Mouse (Mus musculus) layer of hippocampus, adult 9-10 months (tissue): ENCODE data around the gene Dap3.
"Not testable (repeated sequence)": the region's sequence is repeated elsewhere in the genome, so short reads cannot be mapped to it uniquely, and the experiment has no call there.

Experiments used
- DNase-seq: peaks from one replicate; pipeline ENCODE4 v3.0.0; 2022; ENCODE audit warnings: low spot score

Gene Dap3

GRCm38 (mm10) chr3:88950576-88951326, at the start of gene Dap3, which contains the start of gene Ash1l:
TSS of gene Dap3 (minus strand) at chr3:88951181.
TSS of gene Ash1l (plus strand) at chr3:88950622.
- DNase-seq = no peak

DNA sequence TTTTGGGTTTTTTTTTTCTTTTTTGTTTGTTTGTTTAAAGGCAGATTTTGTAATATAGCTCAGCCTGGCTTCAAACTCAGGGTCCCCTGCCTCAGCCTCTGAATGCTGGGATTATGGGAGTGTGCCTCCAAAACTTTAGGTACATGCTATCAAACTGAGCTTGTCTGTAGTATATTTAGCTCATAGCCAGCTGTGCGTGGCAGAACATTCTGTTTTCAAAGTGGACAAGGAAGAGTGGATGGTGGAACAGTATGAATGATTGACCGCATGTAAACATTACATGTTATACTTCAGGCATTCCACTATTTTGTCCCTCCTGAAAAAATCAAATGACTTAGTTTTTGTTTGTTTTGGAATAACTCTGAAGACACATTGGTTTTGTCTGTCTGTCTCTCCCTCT, 41.8 kb upstream of the Dap3 start:
- no peak for DNase-seq

- no peak for DNase-seq
These were observed 33.0 kb upstream of the Dap3 start for GRCm38 (mm10) chr3:88983921-88984381.

DNA sequence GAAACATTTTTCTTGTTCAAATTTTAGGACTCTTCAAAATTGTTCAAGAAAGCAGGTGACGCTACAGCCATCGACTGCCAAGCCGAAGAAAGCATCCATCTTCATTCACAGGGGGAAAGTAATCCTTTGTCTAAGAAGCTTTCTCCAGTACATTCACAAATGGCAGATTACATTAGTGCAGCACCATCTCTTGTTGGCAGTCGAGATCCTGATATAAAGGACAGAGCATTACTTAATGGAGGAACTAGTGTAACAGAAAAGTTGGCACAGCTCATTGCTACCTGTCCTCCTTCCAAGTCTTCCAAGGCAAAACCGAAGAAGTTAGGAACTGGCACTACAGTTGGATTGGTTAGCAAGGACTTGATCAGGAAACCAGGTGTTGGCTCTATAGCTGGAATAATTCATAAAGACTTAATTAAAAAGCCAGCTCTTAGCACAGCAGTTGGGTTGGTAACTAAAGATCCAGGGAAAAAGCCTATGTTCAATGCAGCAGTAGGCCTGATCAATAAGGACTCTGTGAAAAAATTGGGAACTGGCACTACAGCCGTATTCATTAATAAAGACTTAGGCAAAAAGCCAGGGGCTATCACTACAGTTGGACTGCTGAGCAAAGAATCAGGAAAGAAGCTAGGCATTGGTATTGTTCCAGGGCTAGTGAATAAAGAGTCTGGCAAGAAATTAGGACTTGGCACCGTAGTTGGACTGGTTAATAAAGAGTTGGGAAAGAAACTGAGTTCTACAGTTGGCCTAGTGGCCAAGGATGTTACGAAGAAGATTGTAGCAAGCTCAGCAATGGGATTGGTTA, 30.4 kb upstream of the Dap3 start:
- peak; percentile 7 for DNase-seq

DNA sequence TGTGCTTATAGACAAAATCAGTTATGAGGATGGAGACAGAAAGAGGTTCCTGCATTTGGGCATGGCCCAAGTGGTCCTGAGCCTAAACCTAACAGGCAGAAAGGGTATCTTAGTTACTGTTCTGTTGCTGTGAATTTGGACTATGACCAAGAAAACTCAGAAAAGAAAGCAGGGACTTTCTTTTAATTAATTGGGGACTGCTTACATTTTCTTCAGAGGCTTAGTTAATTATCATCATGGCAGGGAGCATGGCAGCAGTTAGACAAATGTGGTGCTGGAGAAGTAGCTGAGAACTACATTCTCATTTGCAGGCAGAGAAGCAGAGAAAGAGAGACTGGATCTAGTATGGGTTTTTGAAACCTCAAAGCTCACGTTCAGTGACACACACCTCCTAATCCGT, 24.0 kb upstream of the Dap3 start:
- no peak for DNase-seq

DNA sequence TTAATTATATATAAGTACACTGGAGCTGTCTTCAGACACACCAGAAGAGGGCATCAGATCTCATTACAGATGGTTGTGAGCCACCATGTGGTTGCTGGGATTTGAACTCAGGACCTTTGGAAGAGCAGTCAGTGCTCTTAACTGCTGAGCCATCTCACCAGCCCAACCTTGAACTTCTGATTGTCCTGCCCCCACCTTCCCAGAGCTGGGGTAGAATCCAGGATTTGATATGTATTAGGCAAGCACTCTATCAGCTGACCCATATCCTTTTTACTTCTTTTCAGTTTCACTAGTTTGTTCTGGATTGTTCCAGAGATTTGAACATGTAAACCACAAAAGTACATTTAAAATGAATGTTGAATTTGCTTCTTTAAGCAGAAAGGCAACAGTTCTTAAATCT, 12.2 kb upstream of the Dap3 start:
- DNase-seq = not testable (repeated sequence)

DNA sequence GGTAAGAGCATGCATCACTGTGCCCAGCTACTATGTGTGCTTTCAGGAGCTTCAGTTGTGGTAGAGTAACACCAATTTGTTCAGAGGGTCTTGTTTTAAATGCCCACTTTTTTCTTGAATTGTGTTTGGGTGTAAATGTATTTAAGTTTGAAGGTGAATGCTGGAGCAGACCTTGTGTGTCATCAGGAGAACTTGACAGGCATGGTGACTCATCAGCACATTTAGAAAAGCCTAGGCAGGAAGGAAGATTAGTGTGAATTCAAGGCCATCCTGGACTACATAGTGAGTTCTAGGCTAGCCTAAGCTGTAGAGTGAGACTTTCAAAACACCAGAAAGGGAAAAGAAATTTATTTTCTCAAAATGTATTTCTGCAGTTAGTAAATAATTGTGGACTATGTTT, 2.8 kb upstream of the Dap3 start:
- DNase-seq = no peak

GRCm38 (mm10) chr3:88953246-88953645, 2.3 kb upstream of the Dap3 start:
- DNase-seq = no peak

DNA sequence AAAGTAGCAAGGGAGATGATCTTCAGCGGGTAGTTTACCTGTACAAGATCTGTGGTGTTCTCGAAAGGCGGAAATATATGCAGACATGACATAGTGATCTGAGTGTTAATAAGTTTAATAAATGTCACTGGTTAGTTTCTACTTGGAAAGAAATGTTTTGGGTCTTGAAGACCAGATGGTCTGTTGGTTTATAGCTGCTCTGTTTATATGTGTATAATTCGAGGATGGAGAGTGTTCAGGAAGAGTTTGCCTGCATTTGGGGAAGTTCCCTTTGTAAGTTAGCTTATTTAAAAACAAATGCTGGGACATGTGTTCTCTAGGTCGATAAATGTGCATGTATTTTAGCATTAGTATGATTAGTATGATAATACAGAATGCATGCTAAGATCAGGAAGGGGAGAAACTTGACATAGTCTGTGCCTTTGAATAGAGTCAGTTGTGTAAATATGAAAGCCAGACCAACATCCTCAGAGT, 383 bp upstream of the Dap3 start:
- no peak for DNase-seq

GRCm38 (mm10) chr3:88949786-88950575, 1.0 kb downstream of the Dap3 start:
- no peak for DNase-seq

- DNase-seq = no peak
These were observed 6.9 kb downstream of the Dap3 start for GRCm38 (mm10) chr3:88944109-88944508.

GRCm38 (mm10) chr3:88942316-88942880, 8.6 kb downstream of the Dap3 start:
- DNase-seq = no peak

DNA sequence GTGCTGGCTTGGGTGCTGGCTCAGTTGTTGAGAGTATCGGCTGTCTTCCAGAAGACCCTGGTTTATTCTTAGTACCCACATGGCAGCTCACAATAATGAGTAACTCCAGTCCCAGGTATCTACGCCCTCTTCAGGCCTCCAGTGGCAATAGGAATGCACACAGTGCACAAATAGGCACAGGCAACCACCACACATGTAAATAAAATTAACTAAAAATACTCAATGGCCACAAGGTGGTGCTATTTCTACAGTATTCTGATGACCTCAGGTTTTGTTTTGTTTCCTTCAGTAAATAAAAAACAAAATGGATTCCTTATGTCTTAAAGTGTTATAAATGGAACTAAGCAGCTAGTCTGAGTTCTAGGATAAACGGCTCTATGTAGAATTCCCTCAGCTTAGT, 11.2 kb downstream of the Dap3 start:
- no peak for DNase-seq

GRCm38 (mm10) chr3:88939071-88939470, 11.9 kb downstream of the Dap3 start:
- DNase-seq = no peak

DNA sequence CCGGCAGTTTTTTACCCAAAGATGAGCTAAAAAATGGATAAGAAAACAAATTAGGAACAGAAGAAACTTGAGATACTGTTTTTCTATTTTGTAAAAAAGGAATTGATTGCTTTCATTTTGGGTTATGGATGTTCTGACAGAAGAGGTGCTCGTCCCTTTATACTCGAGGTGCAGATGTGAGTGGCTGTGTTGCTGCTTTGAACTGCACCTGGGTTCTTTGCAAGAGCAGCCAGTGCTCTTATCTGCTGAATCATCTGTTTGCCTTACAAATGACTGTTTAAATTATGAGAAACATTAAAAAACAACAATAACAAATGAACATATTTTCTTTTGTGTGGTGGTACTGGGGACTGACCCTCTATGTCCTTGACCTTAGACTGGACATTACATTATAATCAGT, 21.5 kb downstream of the Dap3 start:
- no peak for DNase-seq

- no peak for DNase-seq
These were observed 25.3 kb downstream of the Dap3 start for GRCm38 (mm10) chr3:88925651-88926050.

GRCm38 (mm10) chr3:88923989-88924591, 26.9 kb downstream of the Dap3 start:
- DNase-seq = no peak

- DNase-seq = no peak
These were observed 29.6 kb downstream of the Dap3 start for GRCm38 (mm10) chr3:88921411-88921810.

DNA sequence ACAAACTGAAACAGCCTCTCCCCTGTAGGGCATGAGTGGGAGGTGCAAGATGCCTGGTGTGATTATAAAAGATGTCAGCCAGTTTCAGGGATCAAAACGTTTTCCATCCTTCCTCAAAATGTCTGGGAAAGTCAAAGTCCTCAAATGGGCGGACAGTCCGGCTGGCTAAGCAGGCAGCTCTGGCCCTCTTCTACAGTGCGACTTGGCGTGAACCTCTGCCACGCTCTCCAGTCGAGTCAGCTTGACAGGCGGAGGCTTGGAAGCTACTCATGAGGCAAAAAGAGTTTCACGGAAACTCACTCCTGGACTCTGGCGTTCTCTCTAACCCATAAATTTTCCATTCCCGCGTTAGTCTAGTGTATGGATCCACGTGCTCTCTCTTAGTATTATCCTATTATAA, 32.0 kb downstream of the Dap3 start:
- DNase-seq = no peak

DNA sequence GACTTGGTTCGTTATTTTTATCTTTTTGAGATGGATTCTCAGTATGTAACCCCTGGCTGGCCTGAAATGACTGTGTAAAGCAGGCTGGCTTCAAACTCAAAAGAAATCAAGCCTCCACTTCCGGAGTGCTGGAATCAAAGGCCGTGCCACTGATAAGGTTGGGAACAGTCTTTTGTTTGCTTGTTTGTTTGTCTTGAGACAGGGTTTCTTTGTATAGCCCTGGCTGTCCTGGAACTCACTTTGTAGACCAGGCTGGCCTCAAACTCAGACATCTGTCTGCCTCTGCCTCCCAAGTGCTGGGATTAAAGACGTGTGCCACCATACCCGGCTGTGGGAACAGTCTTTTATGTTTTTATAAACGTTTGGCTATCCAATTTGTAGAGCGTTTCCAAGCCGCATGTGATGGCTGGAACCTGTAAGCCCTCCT, 36.6 kb downstream of the Dap3 start:
- no peak for DNase-seq
